Mouse (Mus musculus): ENCODE data around the gene Raet1d. TPM values are rescaled to one million over a fixed set of nuclear protein-coding genes. Genes with fewer than 3 reads are reported as not detected.
"Not testable (repeated sequence)": the region's sequence is repeated elsewhere in the genome, so short reads cannot be mapped to it uniquely, and the experiment has no call there.

The Raet1d gene
- polyA plus RNA-seq, 1 experiment: not detected

DNA sequence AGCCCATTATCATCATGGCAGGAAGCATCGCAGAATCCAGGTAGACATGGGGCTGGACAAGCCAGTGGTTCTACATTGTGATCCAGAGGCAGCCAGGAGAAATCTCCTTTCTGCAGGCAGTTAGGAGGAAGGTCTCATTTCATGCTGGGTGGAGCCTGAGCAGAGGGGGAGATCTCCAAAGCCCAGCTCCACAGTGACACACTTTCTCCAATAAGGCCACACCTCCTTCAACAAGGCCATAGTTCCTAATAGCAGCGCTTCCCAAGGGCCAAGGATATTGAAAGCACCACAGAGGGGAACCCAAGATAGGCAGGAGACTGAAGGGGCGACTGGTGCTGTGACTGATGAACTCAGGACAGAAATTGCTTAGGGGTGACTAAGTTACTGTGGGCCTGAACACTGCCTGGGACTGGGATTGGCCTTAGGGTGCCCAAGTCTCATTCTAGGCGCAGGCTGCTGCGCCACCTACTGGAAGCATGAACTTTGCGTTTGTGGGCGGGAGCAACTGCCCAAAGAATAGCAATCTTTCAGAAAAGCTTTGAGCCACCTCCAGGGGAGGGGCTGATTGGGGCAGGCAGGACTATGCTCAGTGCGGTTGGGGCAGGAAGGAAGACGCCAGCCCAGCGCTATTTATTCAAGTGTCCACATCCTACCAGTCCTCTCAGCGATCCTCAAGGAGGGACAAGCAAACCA is 42.0 kb downstream of the Raet1d start:
- H3K27ac ChIP-seq (replicated peaks; ENCODE audit: low read depth, low read length); H3K4me3 ChIP-seq (ENCODE audit: insufficient read depth, low read depth, low read length); H3K4me1 ChIP-seq (ENCODE audit: control insufficient read depth, insufficient read depth, insufficient read length, low read length): not testable (repeated sequence)

DNA sequence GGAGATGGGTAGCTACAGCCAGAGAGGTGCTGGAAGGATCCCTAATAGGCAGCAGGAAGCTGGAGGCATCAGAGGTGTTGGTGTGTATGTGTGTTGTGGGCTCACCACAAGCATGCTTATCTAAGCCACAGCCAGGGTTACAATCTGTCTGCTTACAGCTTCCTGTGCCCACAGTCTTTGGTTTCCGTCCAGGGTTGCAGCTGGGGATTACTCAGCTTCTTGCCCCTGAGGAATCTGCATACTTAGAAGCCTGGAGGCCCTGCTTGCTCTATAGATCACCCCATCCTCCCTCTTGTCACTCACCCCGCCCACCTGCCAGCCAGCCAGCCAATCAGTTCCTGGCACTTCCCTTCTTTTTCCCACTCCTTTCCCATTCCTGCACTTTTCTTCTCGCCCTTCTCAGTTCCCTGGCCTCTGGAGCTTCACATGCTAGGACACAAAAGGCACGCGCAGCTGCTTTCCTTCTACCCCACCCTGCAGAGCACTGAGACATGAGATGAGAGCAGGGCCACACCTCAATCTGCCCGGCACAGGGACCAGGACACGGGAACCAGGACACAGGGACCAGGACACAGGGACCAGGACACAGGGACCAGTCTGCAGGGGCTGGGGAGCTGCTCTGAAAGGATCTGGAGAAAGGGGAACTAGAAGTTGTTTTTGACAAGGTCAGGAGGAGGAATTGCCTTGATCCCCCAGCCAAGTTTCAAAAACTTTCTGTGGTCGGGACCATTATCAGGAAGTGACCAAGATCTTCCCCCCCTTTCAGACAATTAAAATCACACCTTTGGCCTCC is 53.5 kb downstream of the Raet1d start:
- not testable (repeated sequence) for H3K4me3 ChIP-seq (ENCODE audit: insufficient read depth, low read depth, low read length); H3K27ac ChIP-seq (replicated peaks; ENCODE audit: low read depth, low read length); H3K4me1 ChIP-seq (ENCODE audit: control insufficient read depth, insufficient read depth, insufficient read length, low read length)

Other genes starting within 250 kb of the Raet1d start
- 3.6 and 4.8 TPM in 2 replicates for gene E030030I06Rik, start 211.3 kb upstream of the Raet1d start, polyA plus RNA-seq (2012; ENCODE audit: insufficient read depth, insufficient read length, missing spikeins)
- not detected in 2 replicates for gene Raet1e, start 202.0 kb upstream of the Raet1d start, polyA plus RNA-seq (2012; ENCODE audit: insufficient read depth, insufficient read length, missing spikeins)
- gene H60b, start 202.0 kb upstream of the Raet1d start, polyA plus RNA-seq (2012; ENCODE audit: insufficient read depth, insufficient read length, missing spikeins): 0.95 TPM in 1 of 2 replicates, not detected in the other

All from brown adipose tissue, adult 24 weeks (tissue).